Mouse (Mus musculus) lung, postnatal 0 days (tissue): ENCODE data around the gene Colgalt2.

ENCODE experiments used
- CTCF ChIP-seq: IDR thresholded peaks from 2 replicates; pipeline ENCODE4 v1.5.1; 2016; ENCODE audit warnings: antibody characterized with exemption, mild to moderate bottlenecking
- EP300 ChIP-seq: IDR thresholded peaks from 2 replicates; pipeline ENCODE4 v1.6.1; 2016; ENCODE audit warnings: antibody characterized with exemption, mild to moderate bottlenecking, control low read depth

- TF ChIP-seq CTCF: no peak
- no peak for TF ChIP-seq EP300
Measured at GRCm38 (mm10) chr1:152476126-152476525, 76.5 kb downstream of the Colgalt2 start.
